Mouse (Mus musculus): ENCODE measurements around the gene Fcer1a. TPM values are rescaled to one million over a fixed set of nuclear protein-coding genes. Genes with fewer than 3 reads are reported as not detected.
"Not testable (repeated sequence)": the region's sequence is repeated elsewhere in the genome, so short reads cannot be mapped to it uniquely, and the experiment has no call there.

The Fcer1a gene
- polyA plus RNA-seq (2012; rRNA removed), result 0.37 TPM in 1 of 2 replicates, not detected in the other

- no peak for DNase-seq (ENCODE audit: low read depth)
Measured at GRCm38 (mm10) chr1:173227081-173227480, at the start of gene Fcer1a. Gene Fcer1a (minus strand): TSS chr1:173227214.

GRCm38 (mm10) chr1:173265701-173266100 lies 38.7 kb upstream of the Fcer1a start, which contains the start of gene Olfr418:
Gene Olfr418 (plus strand): TSS chr1:173266001.
- no peak for DNase-seq (ENCODE audit: low read depth)

GRCm38 (mm10) chr1:173249888-173250287 lies 22.9 kb upstream of the Fcer1a start:
- DNase-seq (ENCODE audit: low read depth), result no peak

- not testable (repeated sequence) for DNase-seq (ENCODE audit: low read depth)
Measured at GRCm38 (mm10) chr1:173237004-173237403, 10.0 kb upstream of the Fcer1a start.

GRCm38 (mm10) chr1:173216481-173216880 lies 10.5 kb downstream of the Fcer1a start:
- no peak for DNase-seq (ENCODE audit: low read depth)

- DNase-seq (ENCODE audit: low read depth), result no peak
Measured at GRCm38 (mm10) chr1:173212092-173212491, 14.9 kb downstream of the Fcer1a start, which contains the start of gene Olfr1404. Gene Olfr1404 (plus strand): TSS chr1:173212392.

- no peak for DNase-seq (ENCODE audit: low read depth)
Measured at GRCm38 (mm10) chr1:173197508-173197907, 29.5 kb downstream of the Fcer1a start, which contains the start of gene Olfr218. Gene Olfr218 (plus strand): TSS chr1:173197808.

GRCm38 (mm10) chr1:173196359-173196758 lies 30.7 kb downstream of the Fcer1a start:
- DNase-seq (ENCODE audit: low read depth), result no peak

GRCm38 (mm10) chr1:173192059-173192458 lies 35.0 kb downstream of the Fcer1a start:
- no peak for DNase-seq (ENCODE audit: low read depth)

GRCm38 (mm10) chr1:173190540-173190939 lies 36.5 kb downstream of the Fcer1a start, which contains the start of gene Olfr1406:
Gene Olfr1406 (minus strand): TSS chr1:173190640.
- no peak for DNase-seq (ENCODE audit: low read depth)

- DNase-seq (ENCODE audit: low read depth), result no peak
Measured at GRCm38 (mm10) chr1:173174154-173174842, 52.7 kb downstream of the Fcer1a start.

Other genes with a start within 250 kb of the Fcer1a start
- not detected in 2 replicates for gene Olfr1408, start 89.8 kb downstream of the Fcer1a start, polyA plus RNA-seq (2012; rRNA removed)
- gene Olfr1406, start 36.6 kb downstream of the Fcer1a start, polyA plus RNA-seq (2012; rRNA removed), result not detected in 2 replicates
- not detected in 2 replicates for gene Olfr218, start 29.4 kb downstream of the Fcer1a start, polyA plus RNA-seq (2012; rRNA removed)
- gene Olfr1404, start 14.8 kb downstream of the Fcer1a start, polyA plus RNA-seq (2012; rRNA removed), result not detected in 2 replicates
- not detected in 2 replicates for gene Olfr418, start 38.8 kb upstream of the Fcer1a start, polyA plus RNA-seq (2012; rRNA removed)
- not detected in 2 replicates for gene Mptx2, start 50.6 kb upstream of the Fcer1a start, polyA plus RNA-seq (2012; rRNA removed)
- 9.0 and 12.5 TPM in 2 replicates for gene Ackr1, start 106.5 kb upstream of the Fcer1a start, polyA plus RNA-seq (2012; rRNA removed)
- gene Aim2, start 123.7 kb upstream of the Fcer1a start, polyA plus RNA-seq (2012; rRNA removed), result 1.3 and 2.7 TPM in 2 replicates
- gene Cadm3, start 140.5 kb upstream of the Fcer1a start, polyA plus RNA-seq (2012; rRNA removed), result 8.5 and 11.4 TPM in 2 replicates

Data from gonadal fat pad, adult 2 months (tissue).